Mouse (Mus musculus) ES-Bruce4 (cell line): ENCODE measurements around the gene Serpinb3c. TPM values are rescaled to one million over a fixed set of nuclear protein-coding genes. Genes with fewer than 3 reads are reported as not detected.
"Not testable (repeated sequence)": the region's sequence is repeated elsewhere in the genome, so short reads cannot be mapped to it uniquely, and the experiment has no call there.

Experiments used
- H3K27ac ChIP-seq: 2 replicates; pipeline ENCODE4 v1.5.1; 2012; ENCODE audit warnings: low read length, inconsistent platforms; ENCODE audit not compliant: insufficient read depth
- H3K27me3 ChIP-seq: 2 replicates; pipeline ENCODE4 v1.6.1; 2012; ENCODE audit warnings: mild to moderate bottlenecking, low read length, inconsistent platforms; ENCODE audit not compliant: control insufficient read depth, poor library complexity, insufficient read depth, severe bottlenecking
- H3K36me3 ChIP-seq: 2 replicates; pipeline ENCODE4 v1.6.1; 2012; ENCODE audit warnings: inconsistent platforms, mild to moderate bottlenecking, low read length, moderate library complexity; ENCODE audit not compliant: control insufficient read depth, poor library complexity, insufficient read depth, severe bottlenecking
- H3K4me1 ChIP-seq: one replicate; pipeline ENCODE4 v1.8.1; 2011; ENCODE audit warnings: low read length; ENCODE audit not compliant: control insufficient read depth, insufficient read depth
- H3K4me3 ChIP-seq: 2 replicates; pipeline ENCODE4 v1.5.1; 2011; ENCODE audit warnings: low read depth, mild to moderate bottlenecking, low read length
- H3K9ac ChIP-seq: 2 replicates; pipeline ENCODE4 v1.6.1; 2012; ENCODE audit warnings: low read depth, mild to moderate bottlenecking, inconsistent platforms; ENCODE audit not compliant: poor library complexity, severe bottlenecking
- H3K9me3 ChIP-seq: replicated peaks from 2 replicates; pipeline ENCODE4 v1.6.1; 2012; ENCODE audit warnings: mild to moderate bottlenecking, low read length, inconsistent platforms; ENCODE audit not compliant: control insufficient read depth, poor library complexity, insufficient read depth, severe bottlenecking
- polyA plus RNA-seq: library from polyadenylated mRNA; stranded (reverse); fragments of >200 nt; gene quantifications from 2 replicates; pipeline ENCODE4 v1.2.4, GENCODE M21; 2011; ENCODE audit warnings: low read depth; ENCODE audit not compliant: missing spikeins, insufficient read depth, insufficient read length

The Serpinb3c gene
- polyA plus RNA-seq = not detected in 2 replicates

GRCm38 (mm10) chr1:107278261-107278660 lies at the start of gene Serpinb3c, which contains the start of gene Serpinb3b:
Serpinb3c (minus strand) TSS chr1:107278371.
Serpinb3b (minus strand) TSS chr1:107278361.
- H3K4me1 ChIP-seq, H3K27me3 ChIP-seq, H3K27ac ChIP-seq, H3K9me3 ChIP-seq, H3K9ac ChIP-seq, H3K4me3 ChIP-seq, H3K36me3 ChIP-seq: not testable (repeated sequence)

DNA sequence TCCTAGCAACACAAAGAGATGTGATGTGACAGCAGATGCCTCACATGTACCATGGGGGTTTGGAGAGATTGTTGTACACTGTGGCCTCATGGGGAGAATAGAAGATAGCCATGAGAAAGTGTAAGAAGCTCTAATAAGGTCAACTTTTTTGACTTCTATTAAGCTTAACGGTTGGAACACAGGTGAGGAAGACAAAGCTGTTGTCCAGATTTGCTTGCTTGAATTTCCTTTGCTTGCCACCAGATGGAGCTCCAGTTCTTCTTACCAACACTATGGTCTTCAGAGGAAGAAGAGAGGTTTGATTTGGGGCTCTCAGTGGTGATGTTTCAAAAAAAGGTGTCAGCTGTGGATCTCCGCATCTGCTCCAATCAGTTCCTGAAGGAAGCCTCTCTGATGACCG lies 35.0 kb downstream of the Serpinb3c start:
- not testable (repeated sequence) for H3K9ac ChIP-seq, H3K36me3 ChIP-seq, H3K27me3 ChIP-seq, H3K4me3 ChIP-seq, H3K9me3 ChIP-seq, H3K4me1 ChIP-seq, H3K27ac ChIP-seq

Other genes starting within 250 kb of the Serpinb3c start
- not detected in 2 replicates for gene Serpinb3a, start 226.1 kb downstream of the Serpinb3c start, polyA plus RNA-seq
- not detected in 2 replicates for gene Serpinb3d, start 194.9 kb downstream of the Serpinb3c start, polyA plus RNA-seq
- gene Serpinb3b, start within 50 bp of the Serpinb3c start, polyA plus RNA-seq = not detected in 2 replicates
- not detected in 2 replicates for gene Serpinb11, start 82.8 kb upstream of the Serpinb3c start, polyA plus RNA-seq
- 1.4 and 3.0 TPM in 2 replicates for gene Serpinb7, start 121.3 kb upstream of the Serpinb3c start, polyA plus RNA-seq
- not detected in 2 replicates for gene Serpinb2, start 233.1 kb upstream of the Serpinb3c start, polyA plus RNA-seq